Mouse (Mus musculus): ENCODE results near the gene Rybp. TPM values are rescaled to one million over a fixed set of nuclear protein-coding genes. Genes with fewer than 3 reads are reported as not detected.

Gene Rybp
- polyA plus RNA-seq, 1 experiment from 2014 or later: 13.5 TPM

GRCm38 (mm10) chr6:100292411-100292810 is 5.1 kb upstream of the Rybp start:
- no peak for TF ChIP-seq CTCF (IDR thresholded peaks at IDR 0.05; ENCODE audit: low read depth)
- Histone ChIP-seq H3K9me3 (ENCODE audit: control insufficient read depth) (no peaks in the 10 kb centered on the region), H3K4me3 (ENCODE audit: low read depth, low read length) (no peak overlapping the region), H3K27ac (ENCODE audit: low read depth, low read length) (no peak overlapping the region), H3K9ac (ENCODE audit: low read depth, low read length) (no peak overlapping the region), H3K4me2 (replicated peaks; ENCODE audit: low read depth) (no peak overlapping the region), H3K4me1 (replicated peaks; ENCODE audit: control insufficient read depth, insufficient read depth, low read length) (no peaks in the 10 kb centered on the region), H3K36me3 (ENCODE audit: control insufficient read depth, insufficient read depth) (no peaks in the 10 kb centered on the region), H3K27me3 (replicated peaks; ENCODE audit: control insufficient read depth, insufficient read depth, low read length) (no peaks in the 10 kb centered on the region)
- 84% methylated on average over 6 of the region's 6 CpGs for WGBS
- ATAC-seq: no peak

- Histone ChIP-seq H3K4me2 (replicated peaks; ENCODE audit: low read depth) (peak overlapping the region; percentile 97; the same call in 1 of the 2 replicates), H3K36me3 (ENCODE audit: control insufficient read depth, insufficient read depth) (no peaks in the 10 kb centered on the region), H3K9me3 (ENCODE audit: control insufficient read depth) (no peaks in the 10 kb centered on the region), H3K4me3 (ENCODE audit: low read depth, low read length) (no peak overlapping the region), H3K4me1 (replicated peaks; ENCODE audit: control insufficient read depth, insufficient read depth, low read length) (no peaks in the 10 kb centered on the region), H3K27me3 (replicated peaks; ENCODE audit: control insufficient read depth, insufficient read depth, low read length) (no peaks in the 10 kb centered on the region), H3K27ac (ENCODE audit: low read depth, low read length) (no peak overlapping the region), H3K9ac (ENCODE audit: low read depth, low read length) (no peak overlapping the region)
- no peak for ATAC-seq
- peak; percentile 32 for TF ChIP-seq CTCF (IDR thresholded peaks at IDR 0.05; ENCODE audit: low read depth)
- 45% methylated on average over 5 of the region's 5 CpGs for WGBS
These were observed 1.8 kb upstream of the Rybp start for GRCm38 (mm10) chr6:100289058-100289457.

- Histone ChIP-seq H3K9ac (ENCODE audit: low read depth, low read length) (no peak overlapping the region), H3K4me2 (replicated peaks; ENCODE audit: low read depth) (peak overlapping the region; percentile 97), H3K27ac (ENCODE audit: low read depth, low read length) (no peak overlapping the region), H3K4me1 (replicated peaks; ENCODE audit: control insufficient read depth, insufficient read depth, low read length) (no peaks in the 10 kb centered on the region), H3K4me3 (ENCODE audit: low read depth, low read length) (no peak overlapping the region), H3K36me3 (ENCODE audit: control insufficient read depth, insufficient read depth) (no peaks in the 10 kb centered on the region), H3K27me3 (replicated peaks; ENCODE audit: control insufficient read depth, insufficient read depth, low read length) (no peaks in the 10 kb centered on the region), H3K9me3 (ENCODE audit: control insufficient read depth) (no peaks in the 10 kb centered on the region)
- whole genome bisulfite sequencing: 36% methylated on average over 4 of the region's 4 CpGs
- TF ChIP-seq CTCF (IDR thresholded peaks at IDR 0.05; ENCODE audit: low read depth): no peak
- no peak for ATAC-seq
These were observed 1.4 kb upstream of the Rybp start for GRCm38 (mm10) chr6:100288730-100289035.

- no peaks in the 10 kb centered on the region for H3K9me3 ChIP-seq (ENCODE audit: control insufficient read depth)
- H3K27ac ChIP-seq (ENCODE audit: low read depth, low read length): peak overlapping the region; percentile 99
- peak overlapping the region; percentile 97 for H3K4me2 ChIP-seq (replicated peaks; ENCODE audit: low read depth)
- H3K36me3 ChIP-seq (ENCODE audit: control insufficient read depth, insufficient read depth): no peaks in the 10 kb centered on the region
- no peaks in the 10 kb centered on the region for H3K4me1 ChIP-seq (replicated peaks; ENCODE audit: control insufficient read depth, insufficient read depth, low read length)
- H3K27me3 ChIP-seq (replicated peaks; ENCODE audit: control insufficient read depth, insufficient read depth, low read length): no peaks in the 10 kb centered on the region
- H3K9ac ChIP-seq (ENCODE audit: low read depth, low read length): peak overlapping the region; percentile 89; the same call in 1 of the 2 replicates
- ATAC-seq: no peak
- TF ChIP-seq CTCF (IDR thresholded peaks at IDR 0.05; ENCODE audit: low read depth): no peak
- H3K4me3 ChIP-seq (ENCODE audit: low read depth, low read length): peak overlapping the region; percentile 80
- WGBS: 2% methylated on average over 23 of the region's 23 CpGs
These were observed 888 bp upstream of the Rybp start for GRCm38 (mm10) chr6:100288016-100288729.

GRCm38 (mm10) chr6:100286573-100287333 is 532 bp downstream of the Rybp start:
- TF ChIP-seq CTCF (IDR thresholded peaks at IDR 0.05; ENCODE audit: low read depth): peak; percentile 30; the same call in 1 of the 2 replicates
- ATAC-seq: peak; percentile 72
- Histone ChIP-seq H3K9ac (ENCODE audit: low read depth, low read length) (peak overlapping the region; percentile 89), H3K9me3 (ENCODE audit: control insufficient read depth) (no peaks in the 10 kb centered on the region), H3K4me2 (replicated peaks; ENCODE audit: low read depth) (peak overlapping the region; percentile 97), H3K36me3 (ENCODE audit: control insufficient read depth, insufficient read depth) (no peaks in the 10 kb centered on the region), H3K27ac (ENCODE audit: low read depth, low read length) (peak overlapping the region; percentile 99), H3K4me1 (replicated peaks; ENCODE audit: control insufficient read depth, insufficient read depth, low read length) (no peaks in the 10 kb centered on the region), H3K4me3 (ENCODE audit: low read depth, low read length) (peak overlapping the region; percentile 80), H3K27me3 (replicated peaks; ENCODE audit: control insufficient read depth, insufficient read depth, low read length) (no peaks in the 10 kb centered on the region)
- under 1% methylated on average over 64 of the region's 117 CpGs for WGBS

GRCm38 (mm10) chr6:100285985-100286572 is 1.2 kb downstream of the Rybp start:
- Histone ChIP-seq H3K36me3 (ENCODE audit: control insufficient read depth, insufficient read depth) (no peaks in the 10 kb centered on the region), H3K27me3 (replicated peaks; ENCODE audit: control insufficient read depth, insufficient read depth, low read length) (no peaks in the 10 kb centered on the region), H3K9ac (ENCODE audit: low read depth, low read length) (peak overlapping the region; percentile 89), H3K4me2 (replicated peaks; ENCODE audit: low read depth) (peak overlapping the region; percentile 97), H3K27ac (ENCODE audit: low read depth, low read length) (no peak overlapping the region), H3K9me3 (ENCODE audit: control insufficient read depth) (no peaks in the 10 kb centered on the region), H3K4me1 (replicated peaks; ENCODE audit: control insufficient read depth, insufficient read depth, low read length) (no peaks in the 10 kb centered on the region), H3K4me3 (ENCODE audit: low read depth, low read length) (peak overlapping the region; percentile 80)
- WGBS: 4% methylated on average over 18 of the region's 18 CpGs
- no peak for TF ChIP-seq CTCF (IDR thresholded peaks at IDR 0.05; ENCODE audit: low read depth)
- no peak for ATAC-seq

Measured in intestine, postnatal 0 days (tissue).